Mouse (Mus musculus) natural killer cell, adult 2 months (primary cell): ENCODE data around the gene Gins2.

Source experiments
- DNase-seq, 2 experiments: peaks; one replicate each; pipeline ENCODE4 v3.0.0; 2022; ENCODE audit warnings: low spot score in 2 of 2

Gins2 gene

DNA sequence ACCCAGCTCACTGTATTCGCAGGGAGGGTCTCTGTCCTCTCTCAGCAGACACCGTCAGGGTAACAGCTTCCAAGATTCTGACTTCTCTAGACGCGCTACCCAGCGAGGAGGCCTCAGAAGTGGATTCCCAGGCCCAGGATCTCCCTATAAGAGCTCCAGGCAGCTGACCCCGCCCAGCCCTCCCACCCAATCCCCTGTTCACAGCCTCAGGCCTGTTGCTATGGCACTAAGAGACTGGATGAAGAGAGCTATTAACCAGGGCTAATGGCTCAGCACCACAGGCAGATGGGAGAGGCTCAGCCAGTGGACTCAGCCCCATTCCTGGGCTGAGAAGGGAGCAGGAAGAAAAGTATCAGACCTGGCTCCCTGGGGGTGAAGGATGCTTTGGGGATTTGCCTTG, 13.6 kb upstream of the Gins2 start:
- DNase-seq, result no peak

GRCm38 (mm10) chr8:120599504-120599903, 10.4 kb upstream of the Gins2 start:
- peak; percentile 67 to 77 for DNase-seq

DNA sequence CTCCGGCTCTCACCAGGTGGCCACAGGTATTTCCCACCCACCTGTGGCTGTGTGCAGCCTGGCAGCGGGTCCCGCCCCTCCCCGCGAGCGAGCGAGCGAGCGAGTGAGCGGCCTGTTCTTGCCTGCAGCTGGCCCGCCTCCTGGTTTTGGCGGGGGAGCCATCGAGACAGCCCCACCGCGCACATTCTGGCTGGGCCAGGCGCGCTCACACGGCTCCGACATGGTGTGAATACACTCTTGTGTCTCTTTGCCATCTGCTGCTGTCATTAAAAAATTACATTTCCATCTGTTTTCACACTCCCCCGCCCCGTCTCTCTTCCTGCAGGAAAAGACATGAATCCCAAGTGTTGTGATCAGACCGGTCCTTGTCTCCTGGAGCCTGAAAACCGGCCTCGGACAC, 9.5 kb upstream of the Gins2 start:
- DNase-seq, result no peak

GRCm38 (mm10) chr8:120595963-120596362, 6.9 kb upstream of the Gins2 start:
- DNase-seq, result peak; percentile 48 to 66

GRCm38 (mm10) chr8:120594571-120594970, 5.5 kb upstream of the Gins2 start:
- peak in 1 of 2 experiments; percentile 36 for DNase-seq

DNA sequence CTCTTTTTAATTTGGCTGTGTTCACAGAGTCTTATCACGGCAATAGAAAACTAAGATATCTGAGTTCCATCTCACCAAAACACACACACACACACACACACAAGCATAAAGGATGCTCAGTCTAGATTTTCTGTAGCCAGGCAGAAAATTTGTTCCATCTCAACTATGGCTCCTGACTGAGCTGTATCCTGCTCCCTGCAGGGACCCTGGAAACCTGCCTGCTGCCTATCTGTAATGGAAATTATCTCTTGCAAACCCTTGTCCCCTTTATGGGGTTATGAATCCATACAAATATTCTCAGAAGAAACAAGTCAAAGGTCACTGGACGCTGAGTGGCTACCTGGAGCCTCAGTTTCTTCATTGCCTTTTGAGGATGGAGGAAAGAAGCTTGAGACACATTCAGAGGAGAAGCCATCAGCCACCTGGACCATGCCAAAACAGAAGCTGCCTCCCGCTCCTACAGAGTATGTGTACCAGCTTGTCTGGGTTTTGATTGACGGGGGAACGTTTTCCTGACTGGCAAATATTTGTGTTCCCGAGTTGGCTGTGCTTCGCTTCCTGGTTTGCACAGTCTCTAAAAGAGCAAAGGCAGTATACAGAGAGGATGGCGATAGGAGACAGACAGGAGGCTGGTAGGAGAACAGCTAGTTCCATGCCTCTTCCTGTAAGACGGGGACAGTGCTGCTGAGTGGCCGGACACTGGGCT, 2.6 kb upstream of the Gins2 start:
- DNase-seq, result no peak

DNA sequence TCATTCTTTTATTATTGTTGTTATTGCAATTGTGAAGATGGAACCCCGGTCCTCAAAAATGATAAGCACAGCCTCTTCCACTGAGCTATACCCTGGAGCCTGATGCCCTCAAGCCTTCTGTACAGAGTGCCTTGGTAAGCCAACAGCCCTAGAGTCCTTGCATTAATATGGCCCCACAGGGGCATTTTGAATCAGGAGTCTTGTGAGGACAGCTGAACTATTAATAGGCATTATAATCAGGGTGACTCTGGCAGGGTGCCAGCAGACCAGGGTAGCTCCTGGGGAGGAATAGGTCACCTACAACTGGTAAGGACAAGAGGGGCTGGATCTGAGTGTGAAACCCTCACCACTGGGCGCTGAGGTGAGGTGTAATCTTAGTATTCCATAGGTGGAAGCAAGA, 817 bp upstream of the Gins2 start:
- no peak for DNase-seq

GRCm38 (mm10) chr8:120585521-120585920, 3.6 kb downstream of the Gins2 start:
- no peak for DNase-seq

DNA sequence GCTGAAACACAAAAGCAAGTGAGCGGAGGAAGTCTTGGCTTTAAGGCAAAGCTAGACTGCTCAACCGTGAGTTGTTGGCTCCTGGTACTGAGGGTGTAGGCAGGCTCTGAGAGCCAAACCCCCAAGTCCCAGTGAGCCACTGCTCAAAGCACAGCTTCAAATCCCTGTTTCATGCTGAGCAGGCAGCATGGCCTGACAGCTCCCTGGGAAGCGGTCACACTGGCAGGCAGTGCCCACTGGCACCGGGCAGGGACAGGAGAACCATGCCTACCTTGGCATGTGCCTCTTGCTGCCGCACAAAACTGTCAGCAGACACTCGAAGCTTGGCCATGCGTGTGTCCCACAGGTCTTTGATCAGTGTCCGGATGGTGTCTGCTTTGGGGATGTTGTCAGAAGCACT, 7.3 kb downstream of the Gins2 start:
- DNase-seq, result no peak

DNA sequence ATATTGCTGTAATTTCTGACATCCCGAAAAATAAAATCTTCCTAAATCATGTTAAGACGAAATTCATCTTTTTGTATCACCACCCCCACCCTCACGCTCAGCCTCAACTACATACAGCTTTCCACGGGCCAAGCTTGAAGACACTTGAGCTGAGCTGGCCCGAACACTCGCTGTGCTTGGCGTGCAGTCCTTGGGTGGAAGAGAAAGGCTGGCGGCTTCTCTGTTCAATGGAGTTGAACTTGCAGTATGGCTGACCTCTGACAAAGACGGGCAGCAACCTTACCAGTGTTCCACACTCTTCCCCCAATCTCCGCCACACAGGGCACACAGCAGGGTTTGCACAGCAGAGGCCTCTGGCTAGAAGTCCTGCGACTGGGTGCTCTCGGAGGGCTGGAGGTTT, 7.8 kb downstream of the Gins2 start:
- no peak for DNase-seq

DNA sequence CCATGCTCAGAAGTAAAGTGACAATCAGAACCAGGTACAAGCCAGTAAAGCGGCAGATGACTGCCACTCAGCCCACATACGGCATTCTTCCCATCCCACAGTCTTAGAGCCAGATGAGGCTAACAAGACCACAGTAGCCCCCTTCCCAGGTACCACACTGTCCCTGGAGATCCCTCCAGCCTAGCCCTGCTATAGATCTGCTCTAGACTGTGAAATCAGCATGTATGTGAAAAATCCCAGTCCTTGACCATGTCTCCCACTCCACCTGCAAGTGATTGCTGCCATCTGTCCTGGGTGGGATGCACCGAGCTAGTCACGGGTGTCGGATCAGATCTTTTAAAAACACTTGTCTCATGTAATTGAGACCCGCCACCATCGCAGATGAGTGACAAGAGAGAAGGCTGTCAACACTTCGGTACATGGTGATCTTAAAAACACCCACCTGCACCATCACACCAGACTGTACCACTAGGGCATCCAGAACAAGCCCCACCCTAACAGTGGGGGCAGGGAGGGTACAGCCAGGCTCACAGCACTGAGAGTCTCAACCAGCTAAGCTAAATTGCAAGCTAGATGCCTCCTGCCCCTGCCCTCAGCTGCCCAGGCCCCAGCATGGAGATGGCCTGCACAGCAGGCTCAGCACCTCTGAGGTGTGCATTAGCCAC, 8.6 kb downstream of the Gins2 start:
- no peak for DNase-seq

DNA sequence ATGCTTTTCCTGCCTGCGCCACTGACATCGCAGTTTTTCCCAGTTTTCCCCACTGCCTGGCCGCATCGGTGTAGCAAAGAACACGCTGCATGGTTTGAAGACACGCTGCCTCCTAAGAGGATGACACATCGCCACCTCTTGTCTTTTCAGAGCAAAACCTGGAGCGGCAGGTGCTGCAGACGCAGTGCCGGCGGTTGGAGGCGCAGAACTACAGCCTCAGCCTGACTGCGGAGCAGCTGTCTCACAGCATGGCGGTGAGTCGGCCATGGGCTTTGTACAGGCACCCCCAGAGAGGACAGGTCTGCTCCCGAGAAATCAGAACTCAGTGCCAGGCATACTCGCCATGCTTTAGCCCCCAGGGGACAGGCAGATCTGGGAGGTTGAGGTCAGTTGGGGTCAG, 11.3 kb downstream of the Gins2 start:
- DNase-seq, result no peak

GRCm38 (mm10) chr8:120575801-120576200, 13.3 kb downstream of the Gins2 start:
- DNase-seq, result no peak

DNA sequence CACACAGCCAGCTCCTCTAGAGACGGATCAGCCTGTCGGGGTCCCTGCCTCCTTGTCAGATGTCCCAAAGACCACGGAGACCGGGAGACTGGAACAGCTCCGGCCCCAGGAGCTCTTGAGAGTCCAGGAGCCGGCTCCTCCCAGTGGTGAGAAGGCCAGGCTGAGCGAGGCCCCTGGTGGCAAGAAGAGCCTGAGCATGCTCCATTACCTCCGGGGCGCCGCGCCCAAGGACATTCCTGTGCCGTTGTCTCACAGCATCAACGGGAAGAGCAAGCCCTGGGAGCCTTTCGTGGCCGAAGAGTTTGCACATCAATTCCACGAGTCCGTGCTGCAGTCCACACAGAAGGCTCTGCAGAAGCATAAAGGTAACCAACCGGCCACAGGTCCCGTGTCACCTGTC, 14.2 kb downstream of the Gins2 start:
- DNase-seq, result no peak

DNA sequence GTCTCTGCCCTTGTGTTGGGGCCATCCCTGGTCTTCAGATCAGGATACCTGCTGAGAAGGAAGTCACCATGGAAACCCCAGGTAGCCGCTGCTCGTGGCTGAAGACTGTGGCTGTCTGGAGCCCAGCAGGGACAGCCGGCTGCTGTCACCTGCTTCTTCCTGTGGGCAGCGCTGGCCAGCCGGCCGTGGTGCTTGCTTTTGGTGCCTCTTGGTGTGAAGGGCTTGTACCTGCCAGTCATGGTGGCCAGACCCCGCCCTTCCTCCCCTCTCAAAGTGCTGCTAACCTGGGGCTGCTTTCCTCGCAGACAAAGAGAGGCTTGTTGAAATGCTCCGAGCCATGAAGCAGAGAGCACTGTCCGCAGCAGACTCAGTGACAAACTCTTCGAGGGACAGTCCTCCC, 15.2 kb downstream of the Gins2 start:
- no peak for DNase-seq

DNA sequence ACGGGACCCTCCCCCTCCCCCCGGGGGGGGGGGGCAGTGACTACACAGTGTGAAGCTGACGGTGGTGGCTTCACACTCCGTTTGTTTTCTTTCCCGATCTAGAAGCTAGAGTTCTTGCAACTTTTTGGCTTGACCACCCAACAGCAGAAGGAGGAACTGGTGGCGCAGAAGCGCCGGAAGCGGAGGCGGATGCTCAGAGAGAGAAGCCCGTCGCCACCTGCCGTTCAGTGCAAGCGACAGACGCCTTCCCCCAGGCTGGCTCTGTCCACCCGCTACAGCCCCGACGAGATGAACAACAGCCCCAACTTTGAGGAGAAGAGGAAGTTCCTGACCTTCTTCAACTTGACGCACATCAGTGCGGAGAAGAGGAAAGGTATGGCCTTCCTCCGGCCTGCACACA, 16.6 kb downstream of the Gins2 start:
- DNase-seq, result peak; percentile 33 to 72

DNA sequence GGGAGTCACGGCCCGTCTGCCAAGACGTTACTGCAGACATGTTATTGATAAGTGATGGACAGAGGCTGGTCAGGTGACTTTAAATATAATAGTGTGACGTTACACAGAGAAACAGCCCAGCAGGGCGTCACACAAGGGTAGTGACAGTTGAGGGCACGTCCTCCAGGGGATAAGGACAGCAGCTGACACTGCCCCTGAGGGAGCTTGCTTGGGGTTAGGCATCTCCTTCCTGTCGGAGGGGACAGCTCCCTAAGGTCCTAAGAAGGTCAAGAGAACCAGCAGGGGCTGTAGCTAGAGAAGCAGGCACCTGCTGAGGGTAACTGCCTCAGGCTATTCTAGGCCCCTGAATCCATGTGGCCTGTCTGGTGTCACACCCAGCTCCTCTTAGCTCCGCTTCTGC, 17.5 kb downstream of the Gins2 start:
- DNase-seq, result peak in 1 of 2 experiments; percentile 13

DNA sequence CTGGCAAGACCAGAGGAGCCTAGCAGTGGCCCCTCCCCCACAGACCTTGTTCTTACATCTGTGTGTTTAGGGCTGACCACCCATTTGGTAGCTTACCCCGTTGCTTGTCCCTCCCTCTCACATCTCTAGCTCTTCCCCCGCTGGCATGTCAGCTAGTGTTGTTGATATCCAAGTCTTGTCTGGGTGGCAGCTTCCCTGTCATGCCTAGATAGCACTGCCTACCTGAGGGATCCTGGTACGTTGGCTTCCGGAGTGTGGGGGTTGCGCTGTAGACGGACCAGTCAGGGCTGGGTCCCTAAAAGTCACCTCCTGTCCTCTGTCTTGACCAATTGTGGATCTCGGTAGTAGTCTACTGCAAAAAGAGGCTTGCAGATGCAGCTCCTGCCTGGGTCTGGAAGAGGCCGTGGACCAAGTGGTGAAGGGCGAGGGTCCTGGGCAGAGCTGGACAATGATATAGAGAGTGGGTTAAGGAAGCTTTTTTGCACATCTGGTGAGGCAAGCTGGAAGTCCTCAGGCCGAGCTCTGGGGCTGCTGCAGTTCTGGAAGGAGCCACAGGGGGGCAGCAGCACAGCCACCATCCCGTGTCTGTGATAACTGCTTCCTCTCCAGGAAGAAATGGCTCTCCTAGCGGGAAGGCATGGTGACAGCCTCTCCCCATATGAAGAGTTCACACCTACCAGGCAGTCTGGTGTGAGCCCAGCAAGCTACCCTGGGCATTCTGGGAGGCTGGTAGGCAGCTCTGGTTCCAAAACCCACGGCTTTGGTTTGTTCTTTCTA, 19.0 kb downstream of the Gins2 start:
- peak; percentile 48 to 67 for DNase-seq

DNA sequence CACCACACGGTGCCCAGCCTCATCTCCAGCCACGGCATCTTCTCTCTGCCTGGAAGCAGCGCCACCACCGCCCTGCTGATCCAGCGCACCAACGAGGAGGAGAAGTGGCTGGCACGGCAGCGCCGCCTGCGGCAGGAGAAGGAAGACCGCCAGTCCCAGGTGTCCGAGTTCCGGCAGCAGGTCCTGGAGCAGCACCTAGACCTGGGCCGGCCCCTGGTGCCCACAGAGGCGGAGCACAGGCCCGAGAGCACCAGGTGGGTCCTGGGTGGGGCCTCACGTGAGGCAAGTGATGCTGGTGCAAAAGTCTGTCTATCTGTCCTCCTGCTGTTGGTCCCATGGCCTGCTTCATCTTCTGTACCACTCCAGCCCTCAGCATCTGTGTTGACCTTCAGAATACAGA, 20.0 kb downstream of the Gins2 start:
- no peak for DNase-seq

GRCm38 (mm10) chr8:120568164-120568798, 20.8 kb downstream of the Gins2 start:
- DNase-seq, result no peak

DNA sequence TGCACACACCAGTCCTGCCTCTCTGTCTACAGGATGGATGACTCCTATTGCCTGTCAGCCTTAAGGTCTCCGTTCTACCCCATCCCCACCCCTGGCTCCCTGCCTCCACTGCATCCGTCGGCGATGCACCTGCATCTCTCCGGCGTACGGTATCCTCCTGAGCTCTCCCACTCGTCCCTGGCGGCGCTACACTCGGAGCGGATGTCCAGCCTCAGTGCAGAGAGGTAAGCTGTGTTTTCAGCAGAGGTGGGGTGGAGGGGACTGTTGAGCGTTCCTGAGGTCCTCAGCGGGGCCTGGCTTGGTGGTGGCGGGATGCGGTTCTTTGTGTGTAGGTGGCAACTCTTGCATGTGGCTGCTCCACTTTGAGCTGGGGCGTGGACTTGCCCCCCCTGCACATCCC, 21.4 kb downstream of the Gins2 start:
- DNase-seq, result no peak

GRCm38 (mm10) chr8:120566681-120567080, 22.4 kb downstream of the Gins2 start:
- DNase-seq, result no peak
